Mouse (Mus musculus) brain, embryonic 14.5 days (tissue): ENCODE measurements around the gene Exoc4. TPM values are rescaled to one million over a fixed set of nuclear protein-coding genes. Genes with fewer than 3 reads are reported as not detected.

Experiments
- DNase-seq: peaks from one replicate; pipeline ENCODE4 v3.0.0-alpha.2; 2011; ENCODE audit warnings: low read depth
- CTCF ChIP-seq: fragments of 200-500 bp; IDR thresholded peaks from 2 replicates; pipeline ENCODE4 v1.5.1; 2012; ENCODE audit warnings: inconsistent platforms, mild to moderate bottlenecking, moderate library complexity, borderline replicate concordance; ENCODE audit not compliant: insufficient read depth, insufficient read length; ENCODE audit errors: extremely low read depth
- POLR2A ChIP-seq: fragments of 200-500 bp; IDR thresholded peaks from 2 replicates; pipeline ENCODE4 v1.6.1; 2012; ENCODE audit warnings: mild to moderate bottlenecking, inconsistent platforms, borderline replicate concordance; ENCODE audit not compliant: poor library complexity, insufficient read depth, insufficient read length, severe bottlenecking; ENCODE audit errors: extremely low read depth
- polyA plus RNA-seq: library from polyadenylated mRNA; depleted of rRNA; stranded (reverse); fragments of >200 nt; gene quantifications from 2 replicates; pipeline ENCODE4 v1.2.3, GENCODE M21; 2012

Gene Exoc4
- polyA plus RNA-seq, 1 experiment = 31.5 TPM

- DNase-seq = no peak
- TF ChIP-seq CTCF (no peak), POLR2A (no peak)
These were observed 12.7 kb downstream of the Exoc4 start for GRCm38 (mm10) chr6:33261606-33262005.

GRCm38 (mm10) chr6:33263950-33264349, 15.1 kb downstream of the Exoc4 start:
- peak; percentile 51 for DNase-seq
- TF ChIP-seq CTCF (no peak), POLR2A (no peak)

- TF ChIP-seq POLR2A = no peak
- TF ChIP-seq CTCF = no peak
- no peak for DNase-seq
These were observed 15.5 kb downstream of the Exoc4 start for GRCm38 (mm10) chr6:33264388-33264787.

- no peak for TF ChIP-seq POLR2A
- TF ChIP-seq CTCF = no peak
- no peak for DNase-seq
These were observed 18.7 kb downstream of the Exoc4 start for GRCm38 (mm10) chr6:33267571-33267970.

DNA sequence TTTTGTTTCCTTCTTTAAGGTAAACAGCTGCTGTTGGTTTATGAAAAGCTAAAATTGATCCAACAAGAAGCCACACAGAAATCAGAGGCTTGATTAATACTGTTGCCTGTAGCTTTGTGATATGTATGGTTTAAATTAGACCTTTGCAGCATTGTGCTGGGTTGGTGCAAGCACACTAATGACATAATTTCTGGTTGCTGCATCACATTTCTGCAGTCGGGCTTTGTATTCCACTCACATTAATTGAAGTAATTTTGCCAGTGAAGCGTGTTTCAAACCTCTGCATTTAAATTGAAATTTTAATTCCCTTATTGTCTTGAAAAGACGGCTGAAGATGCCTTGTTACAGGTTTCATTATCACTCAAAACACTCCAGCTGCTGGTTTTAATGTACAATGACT, 34.6 kb downstream of the Exoc4 start:
- DNase-seq = peak; percentile 77
- no peak for TF ChIP-seq POLR2A
- no peak for TF ChIP-seq CTCF

DNA sequence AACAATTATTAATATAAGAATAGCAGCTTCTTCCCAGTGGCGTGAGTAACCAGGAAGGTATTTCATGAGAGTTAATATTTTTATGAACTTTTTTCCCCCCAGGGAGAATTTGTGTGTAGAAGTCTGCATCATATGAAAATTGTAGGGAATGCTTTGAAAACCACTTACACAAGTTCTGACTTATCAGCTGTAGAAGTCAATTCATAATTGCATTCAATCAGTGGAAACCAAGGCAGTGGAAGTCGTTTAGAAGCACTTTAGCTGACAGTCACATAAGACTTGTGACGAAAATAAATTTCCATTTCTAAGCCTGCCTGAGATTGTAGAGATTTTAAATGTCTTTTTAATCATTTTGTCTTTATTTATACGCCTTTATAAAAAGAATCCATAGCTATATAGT, 35.1 kb downstream of the Exoc4 start:
- TF ChIP-seq POLR2A (no peak), CTCF (no peak)
- DNase-seq = peak; percentile 59

GRCm38 (mm10) chr6:33286376-33286775, 37.5 kb downstream of the Exoc4 start:
- no peak for TF ChIP-seq CTCF
- no peak for TF ChIP-seq POLR2A
- DNase-seq = no peak

DNA sequence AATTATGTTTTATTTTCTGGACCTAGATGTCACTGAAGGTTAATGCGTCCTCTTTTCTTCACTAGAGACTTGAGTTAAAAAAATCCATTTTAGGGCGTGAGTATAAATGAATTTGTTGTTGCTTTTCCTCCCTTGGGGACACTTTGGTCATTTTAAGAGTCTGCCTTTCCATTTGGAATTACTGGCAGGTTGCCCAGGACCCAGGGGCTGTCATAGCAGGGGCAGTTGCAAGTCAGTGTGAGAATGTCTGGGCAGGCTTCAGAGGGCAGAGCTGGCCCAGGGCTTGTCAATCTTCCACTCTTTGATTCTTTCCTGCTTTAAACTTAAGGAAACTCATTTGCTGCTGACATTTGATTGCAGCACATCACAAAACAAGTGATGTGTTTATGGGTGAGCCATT, 45.7 kb downstream of the Exoc4 start:
- peak; percentile 64 for DNase-seq
- no peak for TF ChIP-seq CTCF
- no peak for TF ChIP-seq POLR2A

GRCm38 (mm10) chr6:33297566-33297965, 48.7 kb downstream of the Exoc4 start:
- TF ChIP-seq POLR2A (no peak), CTCF (no peak)
- DNase-seq = no peak

GRCm38 (mm10) chr6:33298768-33299167, 49.9 kb downstream of the Exoc4 start:
- no peak for TF ChIP-seq POLR2A
- no peak for TF ChIP-seq CTCF
- DNase-seq = no peak

DNA sequence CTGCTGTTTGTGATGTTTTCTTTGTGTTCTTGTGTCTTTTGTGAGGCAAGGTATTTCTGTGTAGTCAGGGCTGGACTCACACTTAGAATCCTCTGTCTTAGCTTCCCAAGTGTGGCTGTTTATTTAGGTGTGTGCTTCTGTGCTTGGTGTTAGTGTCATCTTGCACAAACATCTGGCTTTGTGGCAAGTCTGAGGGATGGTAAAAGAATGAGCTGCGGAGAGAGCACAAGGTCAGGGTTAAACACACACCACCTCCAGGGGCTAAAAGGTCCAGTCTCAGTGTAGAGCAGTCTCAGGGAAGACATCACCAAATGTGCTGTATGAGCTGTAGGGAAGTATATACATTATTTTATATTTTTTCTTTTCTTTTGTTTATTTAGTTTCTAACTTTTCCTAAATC, 57.1 kb downstream of the Exoc4 start:
- DNase-seq = no peak
- TF ChIP-seq CTCF = no peak
- no peak for TF ChIP-seq POLR2A

- no peak for DNase-seq
These were observed 59.8 kb downstream of the Exoc4 start for GRCm38 (mm10) chr6:33308646-33309045.

DNA sequence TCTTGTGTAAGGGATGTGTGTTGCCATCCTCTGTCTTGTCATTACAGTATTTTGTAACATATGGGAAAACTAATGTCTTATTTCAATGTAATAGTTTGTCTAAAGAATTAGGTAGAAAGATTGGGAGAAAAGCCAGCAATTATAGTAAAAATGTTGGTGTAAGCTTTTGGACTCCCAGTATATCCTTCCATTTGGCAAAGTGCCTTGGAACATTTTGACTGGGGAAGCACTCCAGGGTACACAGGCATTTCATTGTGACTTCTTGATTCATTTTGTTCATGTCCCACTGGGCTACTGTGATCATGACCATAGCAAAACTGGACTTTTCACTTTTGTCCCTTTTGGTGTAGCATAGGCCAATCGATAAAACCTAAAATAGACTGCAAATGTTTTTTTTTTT, 61.6 kb downstream of the Exoc4 start:
- no peak for TF ChIP-seq POLR2A
- TF ChIP-seq CTCF = no peak
- no peak for DNase-seq

More at GRCm38 (mm10) chr6:33308646-33309045, 59.8 kb downstream of the Exoc4 start:
- no peak for TF ChIP-seq POLR2A
